Mouse (Mus musculus) induced T-regulatory cell, adult 2 months (primary cell): ENCODE measurements at regions not wholly inside any gene's neighbourhood (a gene's known extent, or its start where the extent isn't known, plus 50 kb on each side); places are given as distances from the start of the nearest gene placed in this dataset.
"Not testable (repeated sequence)": the region's sequence is repeated elsewhere in the genome, so short reads cannot be mapped to it uniquely, and the experiment has no call there.

Source experiments
- DNase-seq: peaks from one replicate; pipeline ENCODE4 v3.0.0-alpha.2; 2012; ENCODE audit warnings: low read depth

DNA sequence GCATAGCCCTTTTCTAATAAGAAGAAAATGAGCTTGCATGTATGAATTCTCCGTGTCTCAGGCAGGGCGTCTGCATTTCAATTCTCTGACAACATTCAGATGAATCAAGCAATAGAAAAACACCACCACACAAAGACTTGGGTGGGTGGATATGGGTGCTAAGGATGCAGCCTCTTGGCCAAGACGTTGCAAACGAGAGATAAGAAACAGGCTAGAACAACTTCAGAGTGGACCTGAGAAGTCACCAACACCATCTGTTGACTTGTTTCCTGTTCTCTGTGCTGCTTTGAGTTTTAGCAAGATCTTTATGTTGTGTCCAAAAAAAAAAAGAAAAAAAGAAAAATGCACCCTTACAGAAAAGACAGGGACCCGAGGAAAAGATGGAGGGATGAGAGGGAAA is 277.0 kb downstream of the Gxylt1 start:
- DNase-seq, result no peak

DNA sequence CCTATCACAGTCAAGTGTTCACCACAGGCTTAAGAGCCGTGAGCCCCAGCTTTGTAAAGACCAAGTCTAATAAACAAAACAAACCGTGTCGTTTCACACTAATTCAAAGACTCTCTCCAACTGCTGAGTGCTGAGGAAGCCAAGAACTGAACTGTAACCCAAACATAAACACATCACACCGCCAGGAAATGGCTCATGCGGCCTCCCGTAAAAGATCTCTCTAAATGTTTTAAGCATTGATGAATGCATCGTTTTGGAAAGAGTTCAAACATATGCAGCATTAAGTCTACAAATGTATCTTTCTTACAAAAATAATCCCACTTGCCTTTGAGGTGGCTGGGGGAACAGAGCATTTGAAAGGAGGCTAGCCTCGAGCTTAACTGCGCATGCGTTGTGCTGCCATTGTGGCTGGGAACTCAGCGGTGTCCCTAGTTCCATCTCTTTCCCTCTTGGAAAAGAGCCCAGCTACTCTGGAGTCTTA is 280.7 kb downstream of the Gxylt1 start:
- DNase-seq, result no peak

DNA sequence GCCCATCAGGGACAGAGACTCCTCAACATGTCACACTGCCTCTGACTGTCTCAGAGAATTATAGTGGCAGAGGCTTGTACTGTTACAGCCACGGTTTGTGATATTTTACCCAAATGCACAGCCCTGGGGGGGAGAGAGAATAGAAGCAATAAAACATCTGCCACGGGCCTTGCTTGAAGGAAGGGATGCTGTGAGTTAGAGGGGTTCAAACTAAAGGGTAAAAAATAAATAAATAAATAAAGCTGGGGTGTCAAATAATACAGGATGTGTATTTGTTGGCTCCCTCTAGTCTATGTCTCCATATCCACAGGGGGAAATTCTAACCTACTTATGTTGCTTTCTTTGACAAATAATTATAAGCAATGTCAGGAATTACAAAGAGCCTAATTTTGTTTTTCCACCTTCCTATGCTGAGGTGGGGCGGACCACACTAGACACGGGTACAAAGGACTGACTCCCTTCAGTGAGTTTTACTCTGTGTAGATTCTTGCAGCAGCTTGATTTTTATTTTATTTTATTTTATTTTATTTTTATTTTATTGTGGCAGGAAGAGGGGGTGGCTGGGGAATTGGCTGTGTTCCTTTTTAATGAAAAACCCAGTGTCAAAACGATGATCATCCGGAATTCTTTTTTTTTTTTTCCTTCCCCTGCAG is 281.3 kb downstream of the Gxylt1 start:
- no peak for DNase-seq

DNA sequence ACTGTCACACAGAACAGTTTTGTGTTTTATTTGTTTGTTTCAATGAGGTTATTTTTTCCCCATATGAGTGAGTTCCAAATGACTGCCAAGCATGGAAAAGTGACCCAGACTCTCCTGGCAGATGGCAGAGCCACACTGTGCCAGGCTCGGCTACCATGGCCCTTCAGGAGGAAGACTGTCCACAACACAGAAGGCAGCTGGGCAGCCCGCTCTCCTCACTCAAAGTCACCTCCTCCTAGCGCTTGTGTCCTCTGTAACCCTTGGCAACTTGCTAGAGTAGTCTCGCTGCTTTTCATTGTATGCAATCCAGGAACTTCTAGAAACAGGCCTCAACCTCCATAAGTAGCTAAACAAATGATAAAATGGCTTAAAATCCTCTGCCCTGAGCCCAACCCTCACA is 299.2 kb downstream of the Gxylt1 start:
- DNase-seq, result no peak

DNA sequence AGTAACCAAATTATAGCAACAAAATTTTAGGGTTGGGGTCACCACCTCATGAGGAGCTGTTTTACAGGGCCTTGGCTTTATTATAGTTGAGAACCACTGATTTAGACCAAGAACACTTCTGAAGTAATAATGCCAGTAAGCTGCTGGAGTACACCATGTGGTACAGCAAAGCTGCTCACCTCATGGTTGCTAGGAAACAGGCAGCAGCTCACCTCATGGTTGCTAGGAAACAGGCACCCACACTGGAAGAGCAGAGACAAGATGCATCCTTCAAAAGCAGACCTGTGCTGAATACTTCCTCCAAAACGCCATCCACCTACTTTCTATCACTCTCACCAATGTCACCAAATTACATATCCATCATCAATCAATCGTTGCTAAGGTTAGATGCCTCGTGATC is 300.0 kb downstream of the Gxylt1 start:
- no peak for DNase-seq

DNA sequence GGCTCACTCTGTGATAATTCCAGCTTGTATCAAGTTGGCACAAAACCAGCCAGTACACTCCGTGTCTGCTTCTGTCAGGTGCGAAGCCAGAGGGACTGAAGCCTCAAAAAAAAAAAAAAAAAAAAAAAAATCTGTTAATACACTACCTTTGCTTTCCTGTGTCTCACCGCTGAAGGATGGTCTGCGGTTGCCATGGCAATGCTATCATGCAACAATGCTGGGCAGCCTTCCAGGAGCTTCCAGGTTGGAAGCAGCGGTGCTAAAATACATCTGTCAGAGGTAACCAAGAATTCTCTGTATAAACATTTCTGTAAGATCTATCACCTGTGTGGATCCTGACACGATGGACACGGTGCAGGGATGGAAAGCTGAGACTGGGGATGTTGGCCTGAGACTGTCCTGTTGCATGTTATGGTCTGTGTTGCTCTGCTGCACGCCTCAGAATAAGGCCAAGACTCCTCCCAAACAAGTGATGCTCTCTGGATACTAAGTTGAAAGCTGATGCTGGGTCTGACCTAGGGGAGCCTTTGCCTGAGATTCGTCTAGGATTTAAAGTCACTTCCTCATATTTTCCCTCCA is 301.2 kb downstream of the Gxylt1 start:
- DNase-seq, result no peak

DNA sequence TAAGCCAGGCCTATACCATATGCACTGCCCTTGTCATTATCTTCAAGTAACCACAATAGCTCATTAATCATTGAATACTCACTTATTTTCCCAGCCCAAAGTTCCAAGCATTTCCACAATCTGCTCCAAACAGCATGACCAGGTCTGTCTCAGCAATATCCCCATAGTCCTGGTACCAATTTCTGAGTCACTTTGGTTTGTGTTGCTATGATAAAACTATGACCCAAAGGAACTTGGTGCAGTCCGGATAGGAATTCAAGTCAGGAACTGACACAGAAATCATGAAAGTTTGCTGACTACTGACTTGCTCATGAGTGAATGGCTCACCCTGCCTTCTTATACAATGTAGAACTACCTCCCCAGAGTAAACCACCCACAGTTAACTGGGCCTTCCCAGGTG is 309.4 kb downstream of the Gxylt1 start:
- no peak for DNase-seq

DNA sequence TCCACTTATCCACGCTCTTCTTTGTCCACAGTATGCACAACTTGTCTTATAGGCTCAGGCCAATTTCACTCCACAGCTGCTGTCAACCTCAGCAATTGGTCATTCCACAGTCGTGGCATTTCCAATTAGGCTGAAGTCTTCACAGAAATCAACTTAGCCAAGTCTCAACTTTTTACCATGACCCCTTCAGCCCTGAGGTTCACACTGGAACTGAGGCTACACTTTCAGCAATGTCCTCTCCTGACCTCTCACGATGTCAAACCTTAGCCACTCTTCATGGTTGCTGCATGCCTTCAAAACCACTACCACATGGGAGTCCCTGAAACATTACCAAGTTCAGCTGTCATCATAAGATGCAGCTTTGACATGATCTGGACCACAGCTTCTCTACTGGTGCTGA is 310.1 kb downstream of the Gxylt1 start:
- no peak for DNase-seq

DNA sequence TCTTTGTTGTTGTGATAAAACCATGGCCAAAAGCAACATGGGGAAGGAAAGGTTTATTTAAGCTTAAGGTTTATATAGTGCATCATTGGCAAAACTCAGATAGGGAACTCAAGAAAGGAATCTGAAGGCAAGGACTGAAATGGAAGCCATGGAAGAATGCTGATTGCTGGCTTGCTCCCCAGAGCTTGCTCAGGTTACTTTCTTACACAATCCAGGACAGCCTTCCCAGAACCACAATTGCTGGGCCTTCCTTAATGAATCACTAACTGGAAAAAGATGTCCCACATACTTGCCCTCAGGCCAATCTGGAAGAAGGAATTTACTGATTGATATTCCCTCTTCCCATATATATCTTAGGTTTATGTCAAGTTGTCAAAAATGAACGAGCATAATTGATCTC is 310.8 kb downstream of the Gxylt1 start:
- no peak for DNase-seq

DNA sequence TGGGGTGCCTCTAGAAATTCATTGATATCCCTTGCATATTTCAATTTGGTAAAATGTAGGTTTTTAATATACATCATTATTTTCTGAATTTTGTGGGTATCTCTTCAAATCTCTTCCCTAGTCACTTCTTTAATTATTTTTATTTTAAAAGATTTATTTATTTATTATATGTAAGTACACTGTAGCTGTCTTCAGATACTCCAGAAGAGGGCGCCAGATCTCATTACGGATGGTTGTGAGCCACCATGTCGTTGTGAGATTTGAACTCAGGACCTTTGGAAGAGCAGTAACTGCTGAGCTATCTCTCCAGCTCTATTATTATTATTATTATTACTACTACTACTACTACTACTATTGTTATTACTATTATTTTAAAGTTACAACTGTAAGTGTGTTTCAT is 324.1 kb downstream of the Gxylt1 start:
- DNase-seq, result not testable (repeated sequence)

DNA sequence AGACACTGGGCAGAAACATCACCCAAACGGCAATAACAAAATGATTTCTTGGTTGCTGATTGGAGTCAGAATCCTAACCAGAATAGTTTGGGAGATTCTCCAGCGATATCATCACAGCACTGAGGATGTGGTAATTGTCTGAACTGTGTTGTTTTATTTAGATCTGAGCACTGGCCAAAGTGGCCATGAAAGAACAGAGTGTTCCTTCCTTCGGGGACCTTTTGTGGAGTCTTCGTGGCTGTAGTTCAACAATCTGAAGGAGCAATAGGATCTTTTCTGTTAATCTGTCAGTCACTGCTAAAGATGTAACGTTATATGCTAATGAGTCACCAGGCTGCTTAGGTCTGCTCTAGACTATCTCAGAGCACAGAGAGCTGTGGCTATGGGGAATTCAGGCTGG is 328.8 kb downstream of the Gxylt1 start:
- no peak for DNase-seq

DNA sequence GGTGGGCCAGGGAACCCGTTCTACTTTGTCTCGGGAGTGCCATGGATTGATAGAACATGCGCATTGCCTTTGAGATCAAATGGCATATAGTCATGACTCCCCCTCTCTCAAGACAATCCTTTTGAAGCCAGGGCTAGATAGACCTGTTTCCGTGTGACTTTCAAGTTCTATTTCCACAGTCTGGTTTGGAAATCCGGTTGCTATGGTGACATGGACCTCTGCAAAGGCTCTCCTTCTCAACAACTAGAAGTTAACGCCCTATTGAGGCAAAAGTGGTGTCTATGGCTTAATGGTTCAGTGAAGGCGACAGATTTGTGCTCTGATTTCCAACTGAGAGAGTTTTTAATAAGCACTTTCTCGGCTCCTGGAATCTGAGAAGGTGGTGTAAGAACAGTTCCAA is 371.2 kb downstream of the Gxylt1 start:
- DNase-seq, result no peak

DNA sequence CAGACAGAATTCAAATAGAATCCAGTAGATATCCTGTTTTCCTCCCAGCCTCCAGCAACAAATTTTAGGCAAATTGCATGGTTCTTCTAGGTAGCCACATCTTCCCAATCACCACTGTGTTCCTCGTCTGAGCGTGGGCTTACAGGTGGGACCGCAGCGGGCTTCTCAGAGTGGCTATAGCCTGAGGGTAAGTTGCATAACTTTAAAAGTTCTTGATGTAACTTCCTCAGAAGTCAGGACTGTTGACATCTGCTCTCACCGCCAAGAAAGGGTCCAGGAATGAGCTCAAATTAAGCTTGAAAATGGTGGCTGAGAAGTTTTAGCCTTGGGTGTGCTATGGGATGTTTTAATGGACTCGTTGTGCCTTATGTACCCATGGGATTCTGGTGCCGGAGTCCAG is 377.7 kb downstream of the Gxylt1 start:
- DNase-seq, result no peak

DNA sequence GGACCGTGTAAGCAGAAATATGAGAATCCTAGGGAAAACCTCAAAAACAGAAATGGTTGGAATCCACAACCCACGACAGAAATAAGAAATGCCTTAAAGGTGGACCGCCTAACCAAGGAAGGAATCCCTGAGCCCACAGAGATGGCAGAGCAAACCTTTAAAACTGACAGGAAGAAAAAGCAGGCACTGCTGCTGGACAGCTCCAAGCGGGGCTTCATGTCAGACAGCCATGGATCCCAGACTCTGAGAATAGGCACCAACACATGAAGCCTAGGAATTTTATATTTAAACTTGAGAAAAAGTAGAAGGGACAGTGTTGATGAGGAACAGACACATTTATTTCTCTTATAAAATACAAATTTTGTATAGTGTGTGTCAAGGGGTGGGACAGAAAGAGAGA is 379.1 kb downstream of the Gxylt1 start:
- no peak for DNase-seq

DNA sequence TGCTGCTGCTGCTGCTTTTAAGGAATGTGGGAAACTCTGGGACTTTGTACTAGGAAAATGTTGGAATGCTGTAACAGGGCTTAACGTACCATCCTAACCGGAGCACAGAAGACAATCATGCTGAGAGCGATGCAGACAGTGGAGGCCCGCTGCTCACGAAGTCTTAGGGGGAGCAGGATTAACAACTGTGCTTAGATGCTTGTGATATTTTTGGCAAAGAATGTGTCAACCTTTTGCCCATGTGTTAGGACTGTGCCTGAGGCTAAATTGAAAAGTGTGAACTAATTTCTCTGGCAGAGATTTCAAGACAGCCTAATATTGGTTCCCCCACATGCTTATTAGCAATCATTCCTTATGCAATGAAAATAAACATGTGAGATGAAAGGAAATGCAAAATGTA is 398.5 kb downstream of the Gxylt1 start:
- no peak for DNase-seq

DNA sequence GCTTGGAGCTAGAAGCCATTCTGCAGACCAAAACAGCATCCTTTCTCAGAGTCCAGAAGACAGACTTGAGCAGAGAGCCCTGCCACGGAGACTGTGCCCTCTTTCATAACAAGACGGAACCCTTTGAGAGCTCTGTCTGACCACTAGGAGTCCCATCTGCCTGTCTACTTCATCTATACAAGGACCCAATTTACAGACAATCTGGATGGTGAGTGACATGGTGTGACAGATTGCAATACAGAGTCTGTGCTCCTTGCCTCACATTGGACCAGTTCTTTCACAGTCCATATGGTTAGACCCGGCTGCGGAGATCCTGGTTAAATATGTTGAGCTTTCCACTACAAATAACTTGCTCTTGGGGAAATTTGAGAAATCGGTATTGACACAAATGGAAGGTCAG is 410.9 kb downstream of the Gxylt1 start:
- DNase-seq, result no peak

DNA sequence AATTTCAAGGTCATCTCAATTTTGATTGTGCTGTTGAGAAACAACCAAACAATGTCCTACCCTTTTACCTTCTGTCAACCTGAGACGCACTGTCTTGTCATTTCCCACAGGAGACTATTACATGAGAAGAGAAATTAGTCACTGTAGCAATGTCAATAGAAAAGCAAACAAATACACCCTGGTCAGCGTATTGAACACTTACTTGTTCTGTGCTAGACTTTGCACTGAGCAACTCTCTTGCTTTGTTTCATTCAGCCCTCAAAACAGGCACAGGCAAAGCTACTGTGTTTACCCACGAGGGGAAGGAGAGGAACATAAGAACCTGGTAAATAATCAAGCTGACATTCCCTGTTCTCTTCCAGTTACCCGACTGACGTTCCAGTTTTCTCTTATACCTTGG is 424.1 kb downstream of the Gxylt1 start:
- no peak for DNase-seq

DNA sequence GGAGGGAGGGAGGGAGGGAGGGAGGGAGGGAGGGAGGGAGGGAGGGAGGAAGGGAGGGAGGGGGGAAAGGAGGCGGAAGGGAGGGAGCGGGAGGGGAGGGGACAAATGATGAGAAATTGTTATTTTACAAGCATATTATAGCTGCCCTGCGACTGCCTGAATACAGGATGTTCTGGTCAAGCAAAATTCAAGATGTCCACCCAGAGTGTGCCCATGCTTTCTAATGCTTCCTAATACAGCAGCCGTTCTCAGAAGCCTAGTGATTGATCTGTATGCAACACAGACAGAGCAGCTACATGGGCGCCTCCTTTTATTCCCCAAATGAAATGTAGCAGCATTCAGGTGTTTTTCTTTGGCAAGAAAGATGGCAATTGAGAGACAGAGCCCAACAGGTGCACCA is 434.9 kb downstream of the Gxylt1 start:
- no peak for DNase-seq

DNA sequence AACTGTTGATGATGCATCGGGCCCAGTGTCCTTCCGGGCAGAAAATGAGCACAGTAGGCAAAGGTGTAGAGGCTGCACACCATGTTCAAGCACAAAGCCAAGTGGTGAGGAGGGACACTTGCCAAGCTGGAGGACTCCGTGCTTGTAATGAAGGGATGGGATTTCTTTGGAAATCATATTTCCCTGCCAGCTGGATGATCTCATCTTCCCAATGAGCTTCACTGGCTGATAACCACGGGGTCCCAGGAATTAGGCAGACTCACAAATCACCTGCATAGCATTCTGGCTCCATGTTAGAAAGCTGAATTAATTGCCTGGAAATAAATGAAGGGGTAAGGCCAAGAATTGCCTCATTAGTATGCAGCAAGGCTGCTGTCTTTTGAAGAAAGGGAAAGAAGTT is 435.4 kb downstream of the Gxylt1 start:
- DNase-seq, result no peak

DNA sequence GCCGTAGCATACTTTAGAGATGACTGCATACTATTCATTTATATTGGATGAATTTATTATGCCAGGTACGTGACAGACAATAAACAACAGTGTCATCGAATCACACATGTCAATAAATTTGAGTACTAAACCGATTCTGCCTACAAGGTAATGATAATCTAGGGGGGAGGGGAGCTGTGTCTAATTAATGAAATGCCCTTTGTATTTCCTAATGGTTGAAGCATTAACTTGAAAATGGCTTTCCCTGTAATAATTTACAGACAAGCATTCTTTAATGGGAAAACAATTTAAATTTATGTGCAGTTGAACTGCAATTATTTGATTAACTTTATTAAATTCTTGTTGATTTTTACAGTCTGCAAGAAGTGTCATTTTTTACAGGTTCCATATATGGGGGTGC is 429.5 kb downstream of the Pdzrn4 start:
- DNase-seq, result no peak
